Mouse (Mus musculus) A20 (cell line): ENCODE data around the gene Dcaf8.

Experiments used
- DNase-seq: peaks from one replicate; pipeline ENCODE4 v3.0.0-alpha.2; 2011; ENCODE audit warnings: low read depth, low spot score

The Dcaf8 gene

GRCm38 (mm10) chr1:172194435-172194834 is 46.6 kb downstream of the Dcaf8 start:
- no peak for DNase-seq

- no peak for DNase-seq
Observed at GRCm38 (mm10) chr1:172197146-172197545, 49.3 kb downstream of the Dcaf8 start.

GRCm38 (mm10) chr1:172197851-172198250 is 50.0 kb downstream of the Dcaf8 start:
- no peak for DNase-seq

GRCm38 (mm10) chr1:172198316-172198715 is 50.4 kb downstream of the Dcaf8 start:
- DNase-seq, result no peak

- no peak for DNase-seq
Observed at GRCm38 (mm10) chr1:172198996-172199395, 51.1 kb downstream of the Dcaf8 start.

- DNase-seq, result no peak
Observed at GRCm38 (mm10) chr1:172200161-172200560, 52.3 kb downstream of the Dcaf8 start.

- no peak for DNase-seq
Observed at GRCm38 (mm10) chr1:172200871-172201447, 53.1 kb downstream of the Dcaf8 start.

- DNase-seq, result no peak
Observed at GRCm38 (mm10) chr1:172201967-172202880, 54.3 kb downstream of the Dcaf8 start.

- no peak for DNase-seq
Observed at GRCm38 (mm10) chr1:172202894-172203522, 55.1 kb downstream of the Dcaf8 start.

- no peak for DNase-seq
Observed at GRCm38 (mm10) chr1:172203566-172203965, 55.7 kb downstream of the Dcaf8 start.

GRCm38 (mm10) chr1:172204033-172204813 is 56.3 kb downstream of the Dcaf8 start:
- no peak for DNase-seq

- DNase-seq, result no peak
Observed at GRCm38 (mm10) chr1:172204814-172205740, 57.2 kb downstream of the Dcaf8 start.

GRCm38 (mm10) chr1:172205741-172206087 is 57.8 kb downstream of the Dcaf8 start:
- DNase-seq, result no peak

GRCm38 (mm10) chr1:172206141-172206917 is 58.4 kb downstream of the Dcaf8 start, which contains the start of gene Pea15a:
Gene Pea15a (minus strand): TSS chr1:172206804.
- peak; percentile 80 for DNase-seq

GRCm38 (mm10) chr1:172207111-172207584 is 59.3 kb downstream of the Dcaf8 start:
- DNase-seq, result peak; percentile 76

- DNase-seq, result no peak
Observed at GRCm38 (mm10) chr1:172212776-172213175, 64.9 kb downstream of the Dcaf8 start.

- DNase-seq, result no peak
Observed at GRCm38 (mm10) chr1:172213771-172214170, 65.9 kb downstream of the Dcaf8 start.

GRCm38 (mm10) chr1:172214748-172215147 is 66.9 kb downstream of the Dcaf8 start:
- no peak for DNase-seq

- DNase-seq, result peak; percentile 93
Observed at GRCm38 (mm10) chr1:172217148-172217547, 69.3 kb downstream of the Dcaf8 start.
